Mouse (Mus musculus): ENCODE results near the gene Cpt2.

Gene Cpt2

DNA sequence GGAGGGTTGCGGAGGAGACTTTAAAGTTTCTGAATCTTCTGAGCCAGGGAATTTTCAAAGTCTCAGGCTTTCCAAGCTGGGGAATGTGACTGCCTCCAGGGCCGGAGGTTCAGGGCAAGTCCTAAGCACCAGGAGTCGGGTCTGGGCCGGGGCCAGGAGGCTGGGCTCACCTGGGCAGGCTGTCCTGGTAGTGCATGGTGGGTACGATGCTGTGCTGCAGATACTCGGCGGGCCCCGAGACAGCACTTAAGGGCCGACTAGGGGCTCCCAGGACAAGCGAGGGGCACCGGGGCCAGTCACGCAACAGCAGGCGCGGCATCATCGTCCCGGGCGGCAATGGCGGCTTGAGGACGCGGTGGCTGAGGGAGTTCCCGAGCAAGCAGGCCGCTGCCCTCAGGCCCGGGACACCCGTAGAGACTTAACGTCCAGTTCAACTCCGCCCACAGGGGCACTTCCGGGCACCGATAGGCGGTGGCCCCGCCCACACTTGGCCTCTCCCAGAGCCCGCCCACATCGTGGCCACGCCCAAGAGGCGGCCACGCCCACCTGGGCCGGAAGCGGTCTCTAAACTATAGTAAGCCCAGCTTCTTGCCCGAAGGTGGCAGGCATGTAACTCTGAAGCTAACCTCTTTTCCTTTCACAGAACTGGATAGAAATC is at the start of gene Cpt2:
Gene Cpt2, minus strand, starts transcription at position 466 of the 658 bp plus-strand sequence.
- peak; percentile 86 for DNase-seq

DNA sequence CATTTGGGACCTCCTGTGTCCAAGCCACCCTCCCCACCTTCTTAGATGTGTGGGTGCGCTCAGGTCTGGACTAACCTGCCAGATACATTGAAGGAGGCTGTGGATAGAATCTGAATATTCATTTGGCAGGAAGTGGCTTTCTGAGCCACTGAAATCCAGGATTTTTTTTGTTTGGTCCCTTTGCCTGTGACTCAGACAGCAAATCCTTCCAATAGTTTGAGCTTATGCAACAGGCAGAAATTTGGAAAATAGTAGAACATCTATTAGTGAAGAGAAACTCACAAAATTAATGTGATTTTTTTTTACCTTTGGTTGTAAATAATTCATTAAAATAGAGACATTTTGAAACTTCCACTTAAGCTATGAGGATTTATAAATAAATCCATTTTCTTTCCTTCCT is 47.8 kb upstream of the Cpt2 start:
- no peak for DNase-seq

DNA sequence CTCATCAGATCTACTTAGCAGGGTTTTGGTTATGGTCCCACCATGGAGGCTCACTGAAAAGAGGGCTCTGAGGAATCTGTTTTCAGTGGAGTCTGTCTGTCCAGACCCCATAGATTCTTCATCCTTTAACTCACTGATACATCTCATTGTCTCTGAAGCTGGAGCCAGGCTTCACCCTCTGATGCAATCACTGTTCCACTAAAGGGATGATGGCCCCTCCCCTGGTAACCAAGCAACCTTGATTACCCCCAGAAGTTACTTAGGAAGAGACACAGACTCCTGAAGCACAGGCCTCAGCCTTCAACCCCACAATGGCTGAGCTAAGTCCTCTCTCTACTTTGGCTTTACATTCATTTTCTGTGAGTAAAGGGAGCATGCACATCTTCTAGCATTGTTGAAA is 46.4 kb upstream of the Cpt2 start:
- no peak for DNase-seq

DNA sequence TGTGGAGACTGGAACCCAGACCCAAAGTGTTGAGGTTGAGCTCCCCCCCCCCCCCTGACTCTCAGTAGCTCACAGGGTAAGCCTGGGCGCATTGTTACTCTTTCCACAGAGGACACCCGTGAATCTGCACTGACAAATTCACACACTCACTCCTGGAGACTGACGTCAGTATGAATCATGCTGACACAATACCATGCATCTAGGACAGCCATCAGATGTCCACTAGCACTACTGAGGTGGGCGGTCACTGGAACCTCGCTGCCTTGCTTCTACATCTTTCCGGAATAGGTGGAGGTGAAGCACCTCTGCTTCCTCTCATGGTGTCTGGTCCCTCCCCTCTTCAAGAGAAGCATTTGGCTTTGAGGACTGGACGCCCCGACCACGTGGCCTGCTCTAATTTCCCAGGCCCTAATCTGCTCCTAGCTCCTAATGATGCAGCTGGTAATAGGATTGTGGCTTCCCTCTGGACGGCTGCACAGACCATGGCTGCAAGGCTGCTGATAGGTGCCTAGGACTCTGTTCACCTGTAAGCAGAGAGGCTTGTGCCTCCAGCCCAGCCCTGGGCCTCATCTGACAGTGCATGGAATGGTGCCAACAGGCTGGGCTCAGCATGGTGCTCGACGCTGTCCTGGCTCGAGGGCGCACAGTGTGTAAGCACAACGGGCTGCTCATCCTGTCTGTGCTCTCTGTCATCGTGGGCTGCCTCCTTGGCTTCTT is 44.7 kb upstream of the Cpt2 start, which contains the start of gene Slc1a7:
Gene Slc1a7, plus strand, starts transcription at position 367 of the 717 bp plus-strand sequence.
- DNase-seq: no peak

DNA sequence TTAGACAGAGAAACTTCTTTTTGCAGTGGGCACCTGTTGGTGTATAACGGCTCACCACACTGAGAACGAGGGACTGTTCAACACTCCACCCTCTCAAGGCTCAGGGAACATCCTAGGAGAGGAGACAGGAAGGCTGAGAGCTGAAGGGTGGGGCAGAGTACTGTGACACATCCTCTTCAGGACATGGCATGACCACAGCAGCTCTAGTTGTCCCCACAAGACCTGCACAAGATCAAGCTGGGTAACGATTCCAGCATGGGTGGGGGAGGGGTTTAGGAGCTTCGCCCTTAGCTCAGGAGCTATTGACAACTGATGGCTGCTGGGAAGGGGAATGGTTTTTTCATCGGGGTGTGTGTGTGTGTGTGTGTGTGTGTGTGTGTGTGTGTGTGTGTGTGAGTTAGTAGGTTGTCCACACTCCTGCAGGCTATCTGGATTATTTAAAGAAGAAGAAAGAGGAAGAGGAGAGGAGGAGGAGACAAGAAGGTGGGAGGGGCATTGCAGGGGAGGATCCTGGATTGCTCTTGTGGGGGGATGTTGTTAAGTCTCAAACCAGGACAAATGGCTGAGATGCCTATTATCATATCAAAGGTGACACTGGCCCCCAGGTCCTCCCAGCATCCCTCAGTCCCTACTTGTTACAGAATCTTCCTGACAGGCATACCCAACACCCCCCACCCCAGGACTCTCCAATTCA is 43.2 kb upstream of the Cpt2 start:
- DNase-seq: no peak

DNA sequence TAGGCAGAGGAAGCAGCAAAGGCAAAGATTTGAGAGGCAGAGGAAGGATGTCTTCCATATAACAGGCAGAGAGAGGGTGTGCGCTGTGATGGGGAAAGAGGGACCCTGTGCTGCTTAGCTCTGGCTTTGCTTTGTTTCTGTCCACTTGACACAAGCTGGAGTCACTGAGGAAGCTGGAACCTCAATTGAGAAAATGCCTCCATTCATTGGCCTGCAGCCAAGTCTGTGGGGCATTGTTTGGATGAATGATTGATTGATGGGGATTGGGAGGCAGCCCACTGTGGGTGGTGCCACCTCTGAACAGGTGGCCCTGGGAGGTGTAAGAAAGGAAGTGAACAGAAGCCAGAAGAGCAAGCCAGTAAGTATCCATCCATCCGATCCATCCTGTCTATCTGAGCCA is 39.4 kb upstream of the Cpt2 start:
- no peak for DNase-seq

DNA sequence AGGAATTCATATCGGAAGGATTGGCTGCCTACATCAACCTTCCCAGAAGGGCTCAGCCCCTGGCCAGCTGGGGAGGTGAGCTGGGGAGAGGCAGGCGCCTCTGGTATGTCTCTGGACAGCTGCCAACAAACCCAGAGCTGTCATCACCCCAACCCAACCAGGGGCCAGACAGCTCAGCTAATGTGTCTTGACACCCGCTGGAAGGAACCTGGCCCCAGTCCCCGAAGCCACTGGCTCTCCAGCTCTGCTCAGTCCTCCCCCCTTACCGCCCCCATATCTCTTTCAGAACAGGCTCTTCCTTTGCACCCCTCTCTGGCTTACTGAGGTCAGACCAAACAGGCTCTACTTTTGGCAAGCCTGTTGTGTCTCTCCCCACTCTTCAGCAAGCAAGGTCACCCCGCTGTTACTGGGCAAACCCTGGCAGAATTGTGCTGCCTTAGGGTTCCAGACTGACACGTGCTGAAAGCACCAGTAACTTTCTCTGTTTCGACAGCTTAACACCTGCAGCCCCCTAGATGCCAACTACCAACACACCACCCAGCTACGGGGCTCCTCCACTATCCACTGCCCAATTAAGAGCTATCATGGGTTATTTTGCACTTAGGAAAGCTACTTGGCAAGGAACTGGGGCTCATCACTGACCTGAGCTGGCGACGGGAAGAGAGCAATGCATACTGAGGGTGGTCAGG is 38.8 kb upstream of the Cpt2 start:
- DNase-seq: no peak

DNA sequence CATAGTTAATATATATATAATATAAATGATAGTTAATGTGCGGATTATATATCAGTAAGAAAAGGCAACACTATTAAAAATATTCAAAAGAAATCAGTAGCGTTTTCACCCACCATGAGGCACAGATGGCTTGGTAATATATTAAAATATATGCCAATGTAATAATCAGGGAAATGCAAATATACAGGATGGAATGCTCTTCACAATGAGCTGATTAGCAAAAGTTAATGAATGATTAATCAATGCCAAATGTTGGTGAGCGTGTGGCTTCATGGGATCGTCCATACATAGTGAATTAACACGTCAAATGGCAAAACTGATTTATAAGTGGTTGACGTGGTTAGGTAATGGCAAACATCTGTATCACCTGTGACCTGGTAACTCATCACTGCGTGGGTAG is 35.1 kb upstream of the Cpt2 start:
- DNase-seq: no peak

DNA sequence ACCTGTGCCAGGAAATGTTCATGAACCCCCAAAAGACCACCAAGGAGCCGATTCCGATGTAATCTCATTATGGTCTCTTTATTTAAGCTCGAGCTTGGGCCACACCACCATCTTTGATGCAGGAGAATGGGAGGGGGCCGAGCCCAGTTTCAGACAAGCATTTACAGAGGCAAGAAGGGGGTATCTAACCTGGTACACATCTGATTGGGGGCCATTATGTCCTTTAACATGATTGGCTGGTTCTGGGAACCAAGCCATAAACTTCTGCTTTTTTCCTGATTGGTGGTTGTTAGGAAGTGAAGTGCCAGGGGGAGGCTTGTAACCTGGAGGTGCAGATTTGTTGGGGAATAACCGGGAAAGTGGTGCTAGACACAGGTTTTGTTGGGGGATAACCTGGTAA is 32.3 kb upstream of the Cpt2 start:
- no peak for DNase-seq

DNA sequence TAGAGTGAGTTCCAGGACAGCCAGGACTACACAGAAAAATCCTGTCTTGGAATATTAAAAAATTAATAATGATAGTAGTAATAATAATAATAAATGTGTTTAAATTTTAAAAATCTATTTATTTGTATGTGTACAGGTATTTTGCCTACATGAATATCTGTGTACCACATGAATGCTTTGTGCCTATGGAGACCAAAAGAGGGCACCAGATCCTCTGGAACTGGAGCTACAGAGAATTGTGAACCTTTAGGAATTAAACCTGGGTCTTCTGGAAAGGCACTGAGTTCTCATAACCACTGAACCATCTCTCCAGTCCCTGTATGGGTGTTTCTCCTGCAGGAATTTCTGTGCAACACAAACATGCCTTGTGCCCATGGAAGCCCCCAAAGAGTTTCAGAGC is 29.4 kb upstream of the Cpt2 start:
- no peak for DNase-seq

DNA sequence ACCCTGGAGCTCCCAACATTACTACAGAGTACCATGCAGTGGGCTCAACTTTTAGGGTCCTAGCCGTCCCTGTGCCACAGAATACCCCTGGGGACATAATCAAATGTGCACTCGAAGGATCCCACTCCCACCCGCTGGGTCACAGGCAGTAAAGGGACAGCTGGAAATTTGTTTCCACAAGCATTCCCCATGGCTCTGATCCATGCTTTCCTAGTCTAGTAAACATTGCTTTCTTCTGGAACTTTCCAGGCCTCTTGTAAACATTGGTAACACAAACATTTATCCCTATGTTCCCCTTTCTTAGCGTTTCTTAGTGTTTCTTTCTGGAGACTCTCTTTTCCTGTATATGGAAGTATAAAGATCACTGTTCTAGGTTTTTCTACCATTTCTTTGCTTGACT is 26.5 kb upstream of the Cpt2 start:
- DNase-seq: no peak

DNA sequence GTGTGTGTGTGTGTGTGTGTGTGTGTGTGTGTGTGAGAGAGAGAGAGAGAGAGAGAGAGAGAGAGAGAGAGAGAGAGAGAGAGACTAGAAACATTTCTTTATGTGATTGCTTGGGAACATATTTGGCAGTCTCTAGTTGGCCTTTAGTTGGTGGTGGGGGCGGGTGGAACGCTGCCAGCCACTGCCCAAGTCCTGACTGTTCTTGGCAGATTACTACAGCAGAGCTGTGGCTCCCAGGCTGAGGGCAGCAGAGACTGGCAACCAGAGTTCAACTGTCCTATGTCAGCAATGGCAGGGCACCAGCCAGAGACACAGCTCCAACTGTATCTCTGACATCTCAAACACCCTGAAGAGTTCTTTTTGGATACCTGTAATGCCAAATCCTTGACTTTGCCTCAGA is 20.7 kb upstream of the Cpt2 start:
- DNase-seq: no peak

DNA sequence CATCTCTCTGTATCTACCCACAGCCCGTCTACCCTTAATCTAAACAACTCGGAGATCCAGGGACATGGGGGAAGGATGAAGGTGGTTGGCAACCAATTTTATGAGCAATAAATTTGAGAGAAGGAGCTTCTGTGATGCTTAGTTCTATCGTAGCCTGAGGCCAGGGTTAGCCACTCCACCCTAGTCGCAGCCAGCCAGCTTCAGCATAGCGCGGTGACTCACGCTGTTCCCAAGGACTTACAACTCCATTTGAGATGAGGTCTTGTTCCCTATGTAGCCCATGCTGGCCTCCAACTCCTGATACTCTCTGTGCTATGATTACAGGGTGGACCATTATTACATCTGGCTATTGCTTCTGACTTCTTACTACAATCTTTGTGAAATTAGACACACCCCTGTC is 19.3 kb upstream of the Cpt2 start:
- no peak for DNase-seq

DNA sequence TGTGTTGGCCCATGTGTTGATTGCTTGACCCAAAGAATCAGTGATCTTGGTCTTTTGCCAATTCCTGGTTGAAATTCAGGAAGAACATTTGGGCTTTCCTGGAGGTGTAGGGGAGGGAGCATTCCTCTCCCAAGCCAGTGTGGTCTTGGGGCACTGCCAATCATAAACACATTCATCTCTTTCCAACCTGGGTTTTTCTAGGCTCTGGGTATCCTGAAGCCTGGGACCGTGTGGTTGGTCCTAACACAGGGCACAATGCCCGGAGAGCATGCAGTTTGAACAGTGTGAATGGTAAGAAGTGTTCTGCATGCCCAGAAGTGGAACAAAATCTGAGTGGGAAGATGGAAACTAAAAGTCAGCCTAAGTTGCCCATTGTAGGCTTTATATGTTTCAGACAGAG is 14.7 kb upstream of the Cpt2 start:
- no peak for DNase-seq

DNA sequence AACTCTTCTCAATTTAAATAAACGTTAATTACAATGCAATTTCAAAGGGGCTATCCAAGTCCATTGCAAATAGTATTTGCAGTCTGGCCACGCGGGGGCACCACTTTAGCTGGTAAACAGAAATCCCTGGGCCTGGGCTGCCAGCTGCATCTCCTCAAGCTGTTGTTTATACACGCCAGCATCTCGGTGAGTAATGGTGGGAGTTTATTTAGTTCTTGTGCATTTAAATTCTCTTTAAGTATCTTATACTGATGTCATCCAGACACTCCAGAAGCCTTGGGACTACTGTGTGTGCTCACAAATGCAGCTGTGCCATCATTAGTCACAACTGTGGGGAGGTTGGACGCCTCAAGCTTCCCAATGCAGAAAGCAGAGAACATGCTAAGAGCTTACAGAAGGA is 13.9 kb upstream of the Cpt2 start:
- DNase-seq: peak; percentile 53

DNA sequence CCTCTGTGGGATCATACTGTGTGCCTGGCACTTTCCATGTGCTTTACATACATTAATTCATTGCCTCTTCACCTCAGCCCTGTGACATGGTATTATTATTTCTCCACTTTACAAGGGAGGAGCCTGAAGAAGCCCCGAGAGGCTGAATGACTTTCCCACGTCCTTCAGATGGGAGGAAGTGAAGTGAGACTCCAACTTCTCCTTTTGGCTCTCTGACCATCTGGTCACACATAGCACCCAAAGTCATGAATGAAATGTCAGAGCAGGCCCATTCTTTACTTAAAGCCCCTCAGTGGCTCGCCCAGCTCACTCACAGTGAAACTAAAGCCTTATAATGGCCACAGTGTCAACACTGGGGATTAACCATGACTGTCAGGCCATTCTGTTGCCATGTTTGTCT is 11.8 kb upstream of the Cpt2 start:
- DNase-seq: no peak

DNA sequence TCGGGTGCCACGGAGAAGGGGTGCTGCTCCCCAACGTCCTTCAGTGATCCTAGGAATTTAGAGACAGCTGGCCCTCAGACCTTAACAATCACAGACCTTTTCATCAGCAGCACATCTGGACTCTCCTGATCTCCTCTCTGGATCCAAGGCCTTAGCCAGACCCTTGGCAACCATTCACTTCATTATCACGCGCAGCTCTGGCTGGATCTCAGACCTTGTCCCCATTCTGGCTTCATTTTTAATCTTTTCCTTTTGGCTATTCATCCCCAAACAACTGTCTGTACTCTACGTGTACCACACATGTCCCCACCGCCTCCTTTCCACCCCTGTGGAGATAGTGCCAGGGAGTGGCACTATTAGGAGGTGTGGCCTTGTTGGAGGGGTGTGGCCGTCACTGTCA is 9.8 kb upstream of the Cpt2 start:
- no peak for DNase-seq

DNA sequence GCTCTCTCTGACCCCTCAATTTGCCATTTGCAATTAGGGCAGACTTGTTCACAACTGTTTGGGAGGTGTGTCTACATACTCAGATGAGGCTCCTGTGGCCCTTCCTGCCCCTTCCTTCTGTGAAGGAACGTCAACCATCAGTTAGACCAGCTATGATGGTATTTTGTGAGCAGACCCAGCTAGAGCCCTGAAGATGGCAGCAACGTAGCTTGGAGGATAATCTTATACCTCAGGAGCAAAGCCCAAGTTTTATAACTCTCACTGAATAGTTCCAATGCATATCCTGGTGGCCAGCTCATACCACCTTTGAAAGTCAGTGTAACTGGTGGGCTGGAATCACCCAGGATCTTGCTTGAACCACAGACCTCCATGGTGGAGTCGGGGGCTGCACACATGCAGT is 8.0 kb upstream of the Cpt2 start:
- DNase-seq: no peak

DNA sequence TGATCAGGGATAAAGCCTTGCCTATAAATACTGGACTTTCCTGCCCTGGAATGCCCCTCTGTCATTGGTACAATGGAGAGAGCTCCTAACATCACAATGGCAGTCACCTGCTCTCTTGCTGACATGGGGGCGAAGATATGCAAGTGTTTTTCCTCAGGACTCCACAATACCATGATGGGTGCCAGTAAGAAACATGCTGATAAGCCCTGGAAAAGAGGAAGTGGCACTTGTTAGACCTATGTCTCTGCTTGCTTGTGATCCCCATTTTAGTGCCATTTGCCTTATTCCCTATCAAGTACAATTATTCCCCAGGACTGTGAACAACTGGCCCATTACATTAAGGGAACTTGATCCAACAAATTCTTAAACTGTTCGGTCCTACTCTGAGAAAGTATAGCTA is 5.3 kb upstream of the Cpt2 start:
- no peak for DNase-seq

DNA sequence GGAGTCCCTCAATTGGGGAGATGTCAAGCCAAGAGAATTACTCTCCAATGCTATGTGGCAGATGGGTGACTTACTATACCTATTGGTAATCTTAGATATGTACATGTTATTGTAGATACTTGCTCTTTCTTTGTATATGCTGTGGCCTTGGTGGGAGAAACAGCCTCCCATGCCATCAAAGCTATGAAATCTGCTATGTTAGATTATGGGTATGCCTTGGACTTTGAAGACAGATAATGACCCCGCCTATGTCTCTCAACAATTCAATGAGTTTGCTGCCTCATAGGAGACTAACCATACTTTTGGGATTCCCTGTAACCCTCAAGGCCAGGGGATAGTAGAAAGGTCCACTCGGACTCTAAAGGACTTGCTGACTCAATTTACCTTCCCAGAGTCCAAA is 4.9 kb upstream of the Cpt2 start:
- no peak for DNase-seq

DNA sequence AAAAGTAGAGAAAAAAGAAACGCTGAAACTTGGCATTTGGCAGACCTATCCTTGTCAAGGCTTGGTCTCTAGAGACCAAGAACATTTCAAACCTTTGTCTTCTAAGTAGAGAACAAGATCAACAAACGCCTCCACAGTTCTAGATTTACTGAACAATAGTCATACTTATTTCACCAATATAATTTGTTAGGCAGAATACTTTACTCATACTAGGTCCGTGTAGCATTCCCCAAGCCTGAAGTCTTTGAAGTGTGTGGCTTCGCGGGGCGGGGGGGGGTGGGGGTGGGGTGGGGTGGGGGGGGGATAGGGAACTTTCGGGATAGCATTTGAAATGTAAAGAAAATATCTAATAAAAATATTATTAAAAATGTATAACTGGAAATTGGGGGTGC is 389 bp upstream of the Cpt2 start:
- no peak for DNase-seq

DNA sequence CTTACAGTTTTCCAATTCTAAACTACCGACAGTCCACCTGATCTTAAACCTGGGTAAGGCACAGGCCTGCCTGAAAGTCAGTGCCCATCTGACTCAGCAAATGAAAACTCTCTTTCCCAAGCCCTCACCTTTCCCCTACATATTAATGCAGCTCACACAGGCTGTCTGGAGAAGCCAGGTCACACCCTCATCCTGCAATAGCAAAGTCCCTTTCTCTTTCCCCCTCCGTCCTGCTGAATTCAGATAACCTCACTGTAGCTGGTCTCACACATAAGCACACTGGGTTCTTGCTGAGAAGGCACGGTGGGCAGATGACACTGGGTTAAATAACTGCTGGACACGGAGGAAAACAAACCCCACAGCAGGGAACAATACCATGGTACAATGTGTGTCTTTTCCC is 1.5 kb downstream of the Cpt2 start:
- DNase-seq: no peak

DNA sequence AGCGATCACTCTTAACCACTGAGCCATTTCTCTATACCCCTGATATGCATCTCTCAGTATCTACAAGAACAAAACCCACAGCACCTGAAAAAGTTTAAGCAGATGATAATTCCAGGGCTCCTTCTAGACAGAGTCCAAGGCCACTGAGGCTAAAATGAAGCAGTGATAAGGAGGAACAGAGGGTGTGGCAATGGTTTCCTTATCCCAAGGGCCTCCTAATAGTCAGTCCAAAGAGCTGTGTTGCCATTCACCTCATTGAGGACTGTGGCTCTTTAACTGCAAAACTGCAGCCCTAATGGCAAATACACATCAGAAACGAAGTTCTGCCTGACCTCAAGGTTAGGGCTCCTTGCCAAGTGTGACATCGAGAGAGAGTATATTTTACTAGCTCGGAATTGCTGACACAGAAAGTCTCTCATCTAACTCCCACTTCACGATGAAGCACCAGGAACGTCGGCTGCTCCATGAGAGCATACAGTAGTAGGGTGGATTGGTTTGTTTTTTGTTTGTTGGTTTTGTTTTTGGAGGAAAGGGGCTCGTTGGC is 2.2 kb downstream of the Cpt2 start:
- no peak for DNase-seq

DNA sequence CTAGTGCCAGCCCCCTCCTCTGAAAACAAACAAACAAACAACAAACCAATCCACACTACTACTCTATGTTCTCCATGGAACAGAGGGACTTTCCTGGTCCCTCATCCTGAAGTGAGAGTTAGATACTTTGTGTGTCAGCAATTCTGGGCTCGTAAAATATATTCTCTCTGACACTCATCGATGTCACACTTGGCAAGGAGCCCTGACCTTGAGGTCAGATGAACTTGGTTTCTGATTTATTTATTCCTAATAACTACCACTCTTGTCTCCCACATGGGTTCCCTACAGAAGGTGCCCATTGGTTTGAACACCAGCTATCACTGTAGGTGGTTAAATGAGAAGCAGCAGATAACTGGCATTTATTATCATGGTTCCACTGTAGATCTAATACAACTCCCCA is 3.1 kb downstream of the Cpt2 start:
- DNase-seq: no peak

Data from cerebellum, adult 11-12 months (tissue).